Mouse (Mus musculus) forebrain, postnatal 0 days (tissue): ENCODE data around the gene Gm11172. TPM values are rescaled to one million over a fixed set of nuclear protein-coding genes. Genes with fewer than 3 reads are reported as not detected.

Experiments used
- ATAC-seq: fragments of 200-750 bp; cut with Nextera tagmentation; 2 replicates; pipeline ENCODE4 v1.8.0; 2017; ENCODE audit warnings: mild to moderate bottlenecking, moderate library complexity
- DNase-seq: peaks from one replicate; pipeline ENCODE4 v3.0.0-alpha.2; 2015
- H3K27ac ChIP-seq: fragments of 300-500 bp; sonication (generic); 2 replicates; pipeline ENCODE4 v1.5.1; 2014; ENCODE audit warnings: low read depth, mild to moderate bottlenecking, antibody characterized with exemption, low read length, moderate library complexity, mixed read lengths
- H3K27me3 ChIP-seq: fragments of 300-500 bp; sonication (generic); 2 replicates; pipeline ENCODE4 v1.6.1; 2014; ENCODE audit warnings: mild to moderate bottlenecking, low read length, mixed read lengths; ENCODE audit not compliant: insufficient read depth
- H3K36me3 ChIP-seq: fragments of 300-500 bp; sonication (generic); 2 replicates; pipeline ENCODE4 v1.6.1; 2014; ENCODE audit warnings: mild to moderate bottlenecking, moderate library complexity; ENCODE audit not compliant: insufficient read depth
- H3K4me1 ChIP-seq: fragments of 300-500 bp; sonication (generic); 2 replicates; pipeline ENCODE4 v1.6.1; 2014; ENCODE audit warnings: antibody characterized with exemption; ENCODE audit not compliant: insufficient read depth
- H3K4me2 ChIP-seq: fragments of 300-500 bp; sonication (generic); 2 replicates; pipeline ENCODE4 v1.6.1; 2014; ENCODE audit warnings: low read depth, mild to moderate bottlenecking, moderate library complexity
- H3K4me3 ChIP-seq: fragments of 300-500 bp; sonication (generic); 2 replicates; pipeline ENCODE4 v1.5.1; 2014; ENCODE audit warnings: low read depth, low read length, mixed read lengths
- H3K9ac ChIP-seq: fragments of 300-500 bp; sonication (generic); 2 replicates; pipeline ENCODE4 v1.6.1; 2014; ENCODE audit warnings: mild to moderate bottlenecking
- H3K9me3 ChIP-seq: fragments of 300-500 bp; sonication (generic); 2 replicates; pipeline ENCODE4 v1.6.1; 2016; ENCODE audit warnings: low read length
- CTCF ChIP-seq: sonication (generic); IDR thresholded peaks from 2 replicates; pipeline ENCODE4 v1.5.1; 2016; ENCODE audit warnings: antibody characterized with exemption, control low read depth, low read depth
- WGBS: fragments of 180-500 bp; shearing (Covaris S2); extraction: QIAGEN DNeasy Blood & Tissue Kit; methylation state at CpG from one replicate; pipeline ENCODE4 v1.1.7; 2014; 5-methylcytosine and 5-hydroxymethylcytosine counted together
- polyA plus RNA-seq: library from polyadenylated mRNA; unstranded; fragments of >200 nt; fragmentation: Nextera tagmentation; extraction: Ambion mirVana; gene quantifications from 2 replicates; pipeline ENCODE4 v1.2.1, GENCODE M21; 2015
- total RNA-seq: library from RNA; depleted of rRNA; stranded (reverse); fragments of >200 nt; gene quantifications from 2 replicates; pipeline ENCODE4 v1.2.3, GENCODE M21; 2014

The Gm11172 gene
- total and polyA plus RNA-seq, 2 experiments from 2014 or later = not detected

DNA sequence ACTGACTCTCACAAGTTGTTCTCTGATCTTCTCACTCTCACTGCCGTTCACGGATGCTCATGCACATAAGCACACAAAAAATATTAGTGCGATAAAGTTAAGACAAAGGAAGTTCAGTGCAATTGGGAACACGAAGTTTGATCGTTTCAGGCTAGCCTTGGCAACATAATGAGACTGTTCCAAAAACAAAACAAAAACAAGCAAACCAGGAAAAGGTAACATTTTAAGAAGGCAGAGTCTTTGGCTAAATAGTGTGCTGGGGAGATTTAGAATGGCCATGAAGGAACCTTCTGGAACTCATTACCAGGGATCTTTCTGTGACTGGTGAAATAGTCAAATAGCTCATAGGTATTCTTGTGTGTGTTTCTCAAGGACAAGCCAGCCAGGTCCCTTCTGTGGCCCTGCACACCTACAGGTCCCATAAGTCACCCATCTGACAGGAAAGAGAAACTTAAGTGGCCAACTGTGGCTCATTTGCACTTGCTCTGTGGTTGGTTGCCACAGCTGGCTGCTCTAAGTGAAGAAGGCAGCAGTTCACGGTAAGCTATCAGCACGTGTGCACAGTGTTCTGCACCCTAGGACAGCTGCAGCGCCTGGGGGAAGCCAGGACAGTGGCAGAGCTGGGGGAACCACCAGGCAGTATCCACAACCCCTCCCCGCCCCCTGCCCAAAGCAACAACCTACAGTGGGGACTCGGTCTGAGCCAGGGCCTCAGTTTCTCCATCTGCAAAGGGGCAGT is 6.8 kb upstream of the Gm11172 start, which contains the start of gene Prm1:
Prm1 (minus strand) TSS at position 51 of the 739 bp plus-strand sequence.
- DNase-seq (no peak), ATAC-seq (no peak)
- Histone ChIP-seq H3K36me3 (no peaks in the 10 kb centered on the region), H3K4me1 (no peaks in the 10 kb centered on the region), H3K4me2 (no peak within 1 kb of the TSS), H3K4me3 (no peak within 1 kb of the TSS), H3K9ac (no peak within 1 kb of the TSS), H3K9me3 (no peaks in the 10 kb centered on the region), H3K27me3 (no peaks in the 10 kb centered on the region), H3K27ac (no peak within 1 kb of the TSS)
- 84% methylated on average over 10 of the region's 10 CpGs for WGBS
- no peak for TF ChIP-seq CTCF

DNA sequence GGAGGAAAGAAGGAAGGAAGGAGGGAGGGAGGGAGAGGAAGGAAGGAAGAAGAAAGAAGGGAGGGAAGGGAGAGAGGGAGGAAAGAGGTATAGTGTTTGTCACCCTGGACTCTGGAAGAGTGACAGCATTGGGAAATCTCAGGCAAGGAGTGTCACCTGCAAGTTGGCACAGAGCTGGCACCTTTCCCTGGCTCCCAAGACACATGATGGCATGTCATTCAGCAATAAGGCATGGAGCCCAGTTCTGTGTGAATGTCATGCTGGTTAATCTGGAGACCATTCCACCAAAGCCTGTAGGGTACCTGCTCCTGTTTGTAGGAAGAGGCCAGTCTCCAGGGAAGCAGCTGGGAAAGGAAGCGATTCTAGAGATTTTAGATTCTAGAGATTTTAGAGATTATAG is 2.3 kb upstream of the Gm11172 start:
- no peak overlapping the region for H3K27ac ChIP-seq
- H3K36me3 ChIP-seq = no peaks in the 10 kb centered on the region
- H3K4me1 ChIP-seq = no peaks in the 10 kb centered on the region
- no peak for ATAC-seq
- WGBS = 97% methylated on average over 1 of the region's 1 CpGs
- no peaks in the 10 kb centered on the region for H3K9me3 ChIP-seq
- DNase-seq = no peak
- no peak overlapping the region for H3K4me3 ChIP-seq
- TF ChIP-seq CTCF = no peak
- no peak overlapping the region for H3K4me2 ChIP-seq
- no peaks in the 10 kb centered on the region for H3K27me3 ChIP-seq
- no peak overlapping the region for H3K9ac ChIP-seq

GRCm38 (mm10) chr16:10813726-10814125 is 1.0 kb downstream of the Gm11172 start:
- Histone ChIP-seq H3K27ac (no peak overlapping the region), H3K9me3 (no peaks in the 10 kb centered on the region), H3K4me1 (no peaks in the 10 kb centered on the region), H3K27me3 (no peaks in the 10 kb centered on the region), H3K4me3 (no peak overlapping the region), H3K4me2 (no peak overlapping the region), H3K9ac (no peak overlapping the region), H3K36me3 (no peaks in the 10 kb centered on the region)
- no peak for TF ChIP-seq CTCF
- DNase-seq (no peak), ATAC-seq (no peak)
- 74% methylated on average over 4 of the region's 4 CpGs for WGBS

- H3K4me1 ChIP-seq = no peaks in the 10 kb centered on the region
- WGBS = 93% methylated on average over 4 of the region's 4 CpGs
Observed at GRCm38 (mm10) chr16:10814864-10815263, 2.1 kb downstream of the Gm11172 start.

GRCm38 (mm10) chr16:10818579-10819135 is 5.9 kb downstream of the Gm11172 start:
- TF ChIP-seq CTCF = no peak
- DNase-seq (no peak), ATAC-seq (no peak)
- no peak overlapping the region for H3K4me3 ChIP-seq
- H3K4me2 ChIP-seq = no peak overlapping the region
- no peaks in the 10 kb centered on the region for H3K4me1 ChIP-seq
- 76% methylated on average over 4 of the region's 4 CpGs for WGBS
- H3K27ac ChIP-seq = no peak overlapping the region
- H3K9me3 ChIP-seq = no peaks in the 10 kb centered on the region
- no peaks in the 10 kb centered on the region for H3K36me3 ChIP-seq
- H3K9ac ChIP-seq = no peak overlapping the region
- no peaks in the 10 kb centered on the region for H3K27me3 ChIP-seq

More at GRCm38 (mm10) chr16:10814864-10815263, 2.1 kb downstream of the Gm11172 start:
- no peaks in the 10 kb centered on the region for H3K36me3 ChIP-seq
- H3K4me3 ChIP-seq = no peak overlapping the region
- H3K9ac ChIP-seq = no peak overlapping the region
- H3K4me2 ChIP-seq = no peak overlapping the region
- no peaks in the 10 kb centered on the region for H3K27me3 ChIP-seq
- TF ChIP-seq CTCF = no peak
- no peaks in the 10 kb centered on the region for H3K9me3 ChIP-seq
- no peak overlapping the region for H3K27ac ChIP-seq
- DNase-seq (no peak), ATAC-seq (no peak)

DNA sequence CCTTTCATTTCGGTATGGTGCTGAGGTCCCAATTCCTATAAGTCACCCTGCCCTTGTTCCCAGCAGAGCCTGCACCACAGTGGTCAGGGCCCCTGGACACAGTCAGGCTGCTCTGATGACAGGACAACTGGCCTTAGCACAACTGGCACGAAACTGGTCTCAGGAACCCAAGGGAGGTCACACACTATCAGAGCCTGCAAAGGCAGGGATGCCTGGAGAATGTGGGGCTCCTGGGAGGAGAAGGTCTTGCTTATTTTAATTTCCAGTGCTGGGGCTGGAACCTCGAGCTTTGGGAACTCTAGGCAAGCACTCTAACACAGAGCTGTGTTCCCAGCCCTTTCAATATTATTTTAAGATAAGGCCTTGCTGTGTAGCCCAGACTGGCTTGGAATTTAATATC is 7.3 kb downstream of the Gm11172 start:
- 85% methylated on average over 3 of the region's 3 CpGs for WGBS
- H3K36me3 ChIP-seq = no peaks in the 10 kb centered on the region
- H3K4me3 ChIP-seq = no peak overlapping the region
- ATAC-seq (no peak), DNase-seq (no peak)
- no peaks in the 10 kb centered on the region for H3K4me1 ChIP-seq
- no peak overlapping the region for H3K27ac ChIP-seq
- no peaks in the 10 kb centered on the region for H3K27me3 ChIP-seq
- H3K4me2 ChIP-seq = no peak overlapping the region
- no peak for TF ChIP-seq CTCF
- H3K9ac ChIP-seq = no peak overlapping the region
- H3K9me3 ChIP-seq = no peaks in the 10 kb centered on the region

GRCm38 (mm10) chr16:10821387-10821786 is 8.7 kb downstream of the Gm11172 start:
- no peak for TF ChIP-seq CTCF
- no peaks in the 10 kb centered on the region for H3K27me3 ChIP-seq
- H3K4me1 ChIP-seq = no peaks in the 10 kb centered on the region
- H3K9me3 ChIP-seq = no peaks in the 10 kb centered on the region
- H3K36me3 ChIP-seq = no peaks in the 10 kb centered on the region
- 82% methylated on average over 4 of the region's 4 CpGs for WGBS
- H3K4me2 ChIP-seq = no peak overlapping the region
- no peak for DNase-seq
- no peak overlapping the region for H3K9ac ChIP-seq
- no peak for ATAC-seq
- H3K27ac ChIP-seq = no peak overlapping the region
- no peak overlapping the region for H3K4me3 ChIP-seq
